Mouse (Mus musculus): Measurements from ENCODE around the gene 5830473C10Rik. TPM values are rescaled to one million over a fixed set of nuclear protein-coding genes. Genes with fewer than 3 reads are reported as not detected.

5830473C10Rik gene
- polyA plus RNA-seq, 1 experiment = not detected

GRCm38 (mm10) chr5:90591936-90592335 is 31.0 kb downstream of the 5830473C10Rik start:
- H3K36me3 ChIP-seq (ENCODE audit: control insufficient read depth, insufficient read depth, low read length) = no peaks in the 10 kb centered on the region
- H3K27me3 ChIP-seq (ENCODE audit: control insufficient read depth, insufficient read depth, low read length) = no peaks in the 10 kb centered on the region
- 56% methylated on average over 6 of the region's 6 CpGs for WGBS
- H3K27ac ChIP-seq (ENCODE audit: insufficient read depth, low read depth, low read length) = no peak overlapping the region
- TF ChIP-seq CTCF (IDR thresholded peaks at IDR 0.05; ENCODE audit: extremely low read depth, insufficient read length, insufficient replicate concordance, low read depth, low read length) (no peak), POLR2A (IDR thresholded peaks at IDR 0.05; ENCODE audit: low read depth, low read length) (no peak)
- no peaks in the 10 kb centered on the region for H3K4me1 ChIP-seq (ENCODE audit: control insufficient read depth, insufficient read depth, insufficient read length, low read length)
- H3K4me3 ChIP-seq (ENCODE audit: low read depth, low read length) = no peak overlapping the region

DNA sequence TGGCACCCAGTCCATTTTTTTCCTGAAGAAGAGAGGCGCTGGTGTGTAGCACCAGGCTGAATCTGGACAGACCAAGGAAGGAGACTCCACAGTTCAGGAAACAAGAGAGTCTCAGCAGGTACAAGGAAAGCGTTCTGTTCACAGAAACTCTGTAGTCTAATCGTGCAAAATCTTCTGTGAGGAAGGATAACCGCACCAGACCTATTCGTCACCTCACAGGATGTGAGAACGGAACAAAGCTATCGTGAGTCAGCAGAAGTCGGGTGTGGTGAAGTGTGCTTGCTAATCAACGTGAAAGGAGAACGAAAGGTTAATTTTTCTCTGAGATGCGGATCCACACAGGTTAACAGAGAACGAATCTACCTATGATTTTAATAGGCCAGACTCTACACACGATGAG is 34.0 kb downstream of the 5830473C10Rik start:
- no peaks in the 10 kb centered on the region; the same call in 1 of the 2 replicates for H3K4me1 ChIP-seq (ENCODE audit: control insufficient read depth, insufficient read depth, insufficient read length, low read length)
- no peaks in the 10 kb centered on the region for H3K27me3 ChIP-seq (ENCODE audit: control insufficient read depth, insufficient read depth, low read length)
- WGBS = 72% methylated on average over 13 of the region's 13 CpGs
- TF ChIP-seq CTCF (IDR thresholded peaks at IDR 0.05; ENCODE audit: extremely low read depth, insufficient read length, insufficient replicate concordance, low read depth, low read length) = no peak
- TF ChIP-seq POLR2A (IDR thresholded peaks at IDR 0.05; ENCODE audit: low read depth, low read length) = no peak
- H3K4me3 ChIP-seq (ENCODE audit: low read depth, low read length) = no peak overlapping the region
- H3K36me3 ChIP-seq (ENCODE audit: control insufficient read depth, insufficient read depth, low read length) = no peaks in the 10 kb centered on the region
- H3K27ac ChIP-seq (ENCODE audit: insufficient read depth, low read depth, low read length) = no peak overlapping the region

DNA sequence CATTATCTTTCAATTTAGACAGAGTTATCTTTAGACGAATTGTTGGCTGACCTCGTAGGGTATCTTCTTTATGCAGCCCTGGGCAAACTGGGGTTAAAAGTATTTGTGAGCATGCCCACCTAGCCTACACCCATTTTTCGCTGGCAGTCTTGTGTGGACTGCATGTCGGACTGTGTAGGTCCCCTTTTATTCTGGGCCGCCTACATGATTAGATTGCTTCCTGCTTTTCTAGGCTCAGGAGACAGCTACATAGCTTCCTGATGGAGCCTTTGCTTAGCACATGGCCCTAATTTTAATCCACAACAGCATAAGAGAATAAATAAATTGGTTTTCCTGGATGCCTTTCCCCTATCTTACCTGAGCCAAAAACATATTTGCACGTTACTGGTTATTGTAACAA is 35.2 kb downstream of the 5830473C10Rik start:
- Histone ChIP-seq H3K27me3 (ENCODE audit: control insufficient read depth, insufficient read depth, low read length) (no peaks in the 10 kb centered on the region), H3K36me3 (ENCODE audit: control insufficient read depth, insufficient read depth, low read length) (no peaks in the 10 kb centered on the region), H3K4me1 (ENCODE audit: control insufficient read depth, insufficient read depth, insufficient read length, low read length) (no peaks in the 10 kb centered on the region; the same call in 1 of the 2 replicates), H3K27ac (ENCODE audit: insufficient read depth, low read depth, low read length) (no peak overlapping the region), H3K4me3 (ENCODE audit: low read depth, low read length) (no peak overlapping the region)
- TF ChIP-seq CTCF (IDR thresholded peaks at IDR 0.05; ENCODE audit: extremely low read depth, insufficient read length, insufficient replicate concordance, low read depth, low read length) (no peak), POLR2A (IDR thresholded peaks at IDR 0.05; ENCODE audit: low read depth, low read length) (no peak)
- 72% methylated on average over 6 of the region's 6 CpGs for WGBS

DNA sequence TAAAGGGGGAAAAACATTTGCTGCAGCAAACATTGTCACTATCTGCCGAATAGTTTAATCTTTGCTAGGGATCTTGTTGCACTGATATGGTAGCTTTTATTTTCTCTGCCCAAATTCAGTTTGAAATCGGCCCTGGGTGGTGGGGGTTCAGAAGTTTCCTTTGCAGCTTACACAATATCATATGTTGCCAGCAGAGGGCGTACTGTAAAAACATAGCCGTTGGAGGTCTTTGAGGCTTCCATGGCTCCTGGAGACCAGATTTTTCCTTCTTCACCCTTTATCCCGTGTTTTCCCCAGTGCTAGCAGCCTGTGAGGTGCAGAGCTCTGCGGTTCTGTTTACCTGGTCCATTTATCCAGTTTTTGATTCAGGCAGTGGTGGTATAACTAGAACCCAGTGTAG is 40.6 kb downstream of the 5830473C10Rik start:
- H3K36me3 ChIP-seq (ENCODE audit: control insufficient read depth, insufficient read depth, low read length) = peaks cover 7% of the 10 kb centered on the region
- peaks cover 7% of the 10 kb centered on the region for H3K4me1 ChIP-seq (ENCODE audit: control insufficient read depth, insufficient read depth, insufficient read length, low read length)
- H3K4me3 ChIP-seq (ENCODE audit: low read depth, low read length) = no peak overlapping the region
- TF ChIP-seq CTCF (IDR thresholded peaks at IDR 0.05; ENCODE audit: extremely low read depth, insufficient read length, insufficient replicate concordance, low read depth, low read length) (peak; percentile 67; the same call in 1 of the 2 replicates), POLR2A (IDR thresholded peaks at IDR 0.05; ENCODE audit: low read depth, low read length) (no peak)
- no peaks in the 10 kb centered on the region for H3K27me3 ChIP-seq (ENCODE audit: control insufficient read depth, insufficient read depth, low read length)
- H3K27ac ChIP-seq (ENCODE audit: insufficient read depth, low read depth, low read length) = no peak overlapping the region
- 9% methylated on average over 6 of the region's 6 CpGs for WGBS

DNA sequence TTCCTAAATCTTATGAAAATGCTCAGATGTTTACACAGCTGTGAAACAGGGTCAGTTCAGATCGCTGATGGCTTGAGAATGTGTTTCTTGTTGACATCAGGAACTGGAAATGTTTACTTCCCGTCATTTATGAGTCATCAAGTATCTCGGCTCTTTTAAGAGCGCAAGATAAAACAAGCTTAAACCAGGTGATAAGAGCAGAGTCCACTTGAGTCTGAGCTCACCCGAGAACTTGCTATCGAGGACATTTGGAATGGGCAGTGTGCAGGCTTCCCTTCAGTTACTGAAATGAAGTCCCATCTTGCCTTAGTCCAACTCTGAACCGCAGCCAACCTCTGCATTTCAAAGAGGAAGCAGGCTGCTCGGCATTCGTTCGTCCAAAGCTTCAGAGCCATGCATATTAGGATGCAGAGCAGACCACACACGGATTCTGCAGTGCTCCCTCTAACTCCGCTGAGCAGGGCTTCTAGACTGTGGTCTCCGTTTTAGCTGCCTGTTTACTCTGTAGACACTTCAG is 42.6 kb downstream of the 5830473C10Rik start:
- no peak for TF ChIP-seq CTCF (IDR thresholded peaks at IDR 0.05; ENCODE audit: extremely low read depth, insufficient read length, insufficient replicate concordance, low read depth, low read length)
- TF ChIP-seq POLR2A (IDR thresholded peaks at IDR 0.05; ENCODE audit: low read depth, low read length) = no peak
- 4% methylated on average over 13 of the region's 13 CpGs for WGBS

DNA sequence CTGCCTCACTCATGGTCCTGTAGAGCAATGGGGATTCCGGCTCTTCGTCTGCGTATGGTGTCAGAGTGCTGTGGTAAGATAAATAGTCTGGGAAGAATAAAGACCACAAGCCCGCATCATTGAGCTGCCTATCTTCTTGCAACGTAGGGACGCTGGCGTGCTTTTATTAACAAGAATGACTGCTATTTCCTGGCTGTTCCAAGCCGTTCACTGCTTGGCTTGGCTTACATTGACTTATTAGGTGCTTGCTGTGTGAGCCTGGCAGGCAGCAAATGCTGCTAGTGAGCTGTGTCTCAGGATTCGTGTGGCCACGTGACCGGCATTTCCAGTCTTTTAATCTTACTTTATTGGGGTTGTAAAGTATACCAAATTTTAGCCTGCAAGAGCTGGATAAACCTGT is 48.0 kb downstream of the 5830473C10Rik start:
- 33% methylated on average over 11 of the region's 11 CpGs for WGBS
- no peaks in the 10 kb centered on the region for H3K27me3 ChIP-seq (ENCODE audit: control insufficient read depth, insufficient read depth, low read length)
- TF ChIP-seq POLR2A (IDR thresholded peaks at IDR 0.05; ENCODE audit: low read depth, low read length) = no peak
- TF ChIP-seq CTCF (IDR thresholded peaks at IDR 0.05; ENCODE audit: extremely low read depth, insufficient read length, insufficient replicate concordance, low read depth, low read length) = no peak
- peaks cover 26% of the 10 kb centered on the region for H3K36me3 ChIP-seq (ENCODE audit: control insufficient read depth, insufficient read depth, low read length)
- H3K27ac ChIP-seq (ENCODE audit: insufficient read depth, low read depth, low read length) = no peak overlapping the region
- H3K4me3 ChIP-seq (ENCODE audit: low read depth, low read length) = no peak overlapping the region
- H3K4me1 ChIP-seq (ENCODE audit: control insufficient read depth, insufficient read depth, insufficient read length, low read length) = peaks cover 13% of the 10 kb centered on the region; the same call in 1 of the 2 replicates

More for the DNA sequence above, 42.6 kb downstream of the 5830473C10Rik start:
- no peaks in the 10 kb centered on the region for H3K27me3 ChIP-seq (ENCODE audit: control insufficient read depth, insufficient read depth, low read length)
- H3K4me1 ChIP-seq (ENCODE audit: control insufficient read depth, insufficient read depth, insufficient read length, low read length) = peaks cover 7% of the 10 kb centered on the region; the same call in 1 of the 2 replicates
- H3K36me3 ChIP-seq (ENCODE audit: control insufficient read depth, insufficient read depth, low read length) = peaks cover 20% of the 10 kb centered on the region
- H3K4me3 ChIP-seq (ENCODE audit: low read depth, low read length) = peak overlapping the region; percentile 32; the same call in 1 of the 2 replicates
- peak overlapping the region; percentile 61 for H3K27ac ChIP-seq (ENCODE audit: insufficient read depth, low read depth, low read length)

DNA sequence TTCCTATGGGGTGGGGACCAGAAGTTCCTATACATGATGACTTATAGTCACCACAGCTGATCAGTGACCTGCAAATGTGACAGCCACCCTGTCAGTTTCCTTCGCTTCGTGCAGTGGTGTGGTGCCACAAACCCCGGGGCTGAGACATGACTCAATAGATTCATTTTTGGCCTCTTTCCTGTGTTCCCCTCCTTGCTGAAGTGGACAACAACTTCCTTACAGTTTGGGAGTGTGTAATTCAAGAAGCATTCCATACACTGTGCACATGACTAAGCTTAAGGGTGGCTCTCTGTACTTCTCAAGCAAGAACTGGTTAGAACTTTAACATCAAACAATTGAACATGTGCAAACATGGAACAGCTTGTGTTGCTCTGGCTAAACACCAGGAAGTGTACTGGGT is 50.5 kb downstream of the 5830473C10Rik start:
- peaks cover 10% of the 10 kb centered on the region; the same call in 1 of the 2 replicates for H3K4me1 ChIP-seq (ENCODE audit: control insufficient read depth, insufficient read depth, insufficient read length, low read length)
- H3K27ac ChIP-seq (ENCODE audit: insufficient read depth, low read depth, low read length) = peak overlapping the region; percentile 82
- no peak for TF ChIP-seq CTCF (IDR thresholded peaks at IDR 0.05; ENCODE audit: extremely low read depth, insufficient read length, insufficient replicate concordance, low read depth, low read length)
- no peak for TF ChIP-seq POLR2A (IDR thresholded peaks at IDR 0.05; ENCODE audit: low read depth, low read length)
- H3K36me3 ChIP-seq (ENCODE audit: control insufficient read depth, insufficient read depth, low read length) = peaks cover 27% of the 10 kb centered on the region
- WGBS = 58% methylated on average over 3 of the region's 3 CpGs
- H3K27me3 ChIP-seq (ENCODE audit: control insufficient read depth, insufficient read depth, low read length) = no peaks in the 10 kb centered on the region
- H3K4me3 ChIP-seq (ENCODE audit: low read depth, low read length) = no peak overlapping the region
